Mouse (Mus musculus) cortical plate, adult 2 months (tissue): ENCODE measurements at regions not wholly inside any gene's neighbourhood (a gene's known extent, or its start where the extent isn't known, plus 50 kb on each side); places are given as distances from the start of the nearest gene placed in this dataset.

Experiments used
- CTCF ChIP-seq: fragments of 200-500 bp; IDR thresholded peaks from 2 replicates; pipeline ENCODE4 v1.5.1; 2011; ENCODE audit warnings: mild to moderate bottlenecking, control low read depth, low read length; ENCODE audit not compliant: insufficient read depth; ENCODE audit errors: extremely low read depth
- POLR2A ChIP-seq: fragments of 200-500 bp; IDR thresholded peaks from 2 replicates; pipeline ENCODE4 v1.6.1; 2011; ENCODE audit warnings: mild to moderate bottlenecking, low read length, control low read depth; ENCODE audit not compliant: insufficient read depth; ENCODE audit errors: extremely low read depth

DNA sequence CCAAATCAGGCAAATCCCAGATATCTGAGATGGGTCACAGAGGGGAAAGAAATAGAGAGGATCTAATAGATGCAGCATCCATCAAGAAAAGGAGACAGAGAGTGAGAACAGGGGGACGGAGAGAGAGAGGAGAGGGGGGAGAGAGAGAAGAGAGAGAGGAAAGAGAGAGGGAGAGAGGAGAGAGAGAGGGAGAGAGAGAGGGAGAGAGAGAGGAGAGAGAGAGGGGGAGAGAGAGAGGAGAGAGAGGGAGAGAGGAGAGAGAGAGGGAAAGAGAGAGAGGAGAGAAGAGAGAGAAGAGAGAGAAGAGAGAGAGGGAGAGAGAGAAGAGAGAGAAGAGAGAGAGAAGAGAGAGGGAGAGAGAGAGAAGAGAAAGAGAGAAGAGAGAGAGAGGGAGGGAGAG is 462.7 kb downstream of the Rnf144b start:
- no peak for TF ChIP-seq CTCF
- TF ChIP-seq POLR2A, result no peak
